Mouse (Mus musculus) hindbrain, embryonic 15.5 days (tissue): ENCODE data around the gene Clint1. TPM values are rescaled to one million over a fixed set of nuclear protein-coding genes. Genes with fewer than 3 reads are reported as not detected.

ENCODE experiments used
- ATAC-seq: fragments of 200-750 bp; cut with Nextera tagmentation; 2 replicates; pipeline ENCODE4 v1.8.0; 2017; ENCODE audit warnings: low read depth, moderate number of reproducible peaks, moderate TSS enrichment; ENCODE audit not compliant: low FRiP score
- H3K27ac ChIP-seq: fragments of 300-500 bp; sonication (generic); replicated peaks from 2 replicates; pipeline ENCODE4 v1.5.1; 2015; ENCODE audit warnings: mild to moderate bottlenecking, inconsistent platforms
- H3K27me3 ChIP-seq: fragments of 300-500 bp; sonication (generic); 2 replicates; pipeline ENCODE4 v1.6.1; 2015; ENCODE audit warnings: control low read depth, inconsistent platforms
- H3K36me3 ChIP-seq: fragments of 300-500 bp; sonication (generic); 2 replicates; pipeline ENCODE4 v1.6.1; 2015; ENCODE audit warnings: control low read depth, inconsistent platforms
- H3K4me1 ChIP-seq: fragments of 300-500 bp; sonication (generic); replicated peaks from 2 replicates; pipeline ENCODE4 v1.6.1; 2015; ENCODE audit warnings: control low read depth, inconsistent platforms
- H3K4me2 ChIP-seq: fragments of 300-500 bp; sonication (generic); 2 replicates; pipeline ENCODE4 v1.6.1; 2015; ENCODE audit warnings: moderate library complexity, mild to moderate bottlenecking, inconsistent platforms
- H3K4me3 ChIP-seq: fragments of 300-500 bp; sonication (generic); 2 replicates; pipeline ENCODE4 v1.5.1; 2015; ENCODE audit warnings: mild to moderate bottlenecking, inconsistent platforms
- H3K9ac ChIP-seq: fragments of 300-500 bp; sonication (generic); 2 replicates; pipeline ENCODE4 v1.6.1; 2015; ENCODE audit warnings: inconsistent platforms
- H3K9me3 ChIP-seq: fragments of 300-500 bp; sonication (generic); 2 replicates; pipeline ENCODE4 v1.6.1; 2016; ENCODE audit warnings: control low read depth, inconsistent platforms
- WGBS: fragments of 180-500 bp; shearing (Covaris S2); methylation state at CpG from one replicate; pipeline ENCODE4 v1.1.7; 2015; 5-methylcytosine and 5-hydroxymethylcytosine counted together
- microRNA-seq: library from miRNA; unstranded; fragments of <30 nt; microRNA quantifications from one replicate; pipeline ENCODE4, GENCODE M21; 2016
- polyA plus RNA-seq: library from polyadenylated mRNA; unstranded; fragments of >200 nt; fragmentation: Nextera tagmentation; extraction: Ambion mirVana; gene quantifications from 2 replicates; pipeline ENCODE4 v1.2.1, GENCODE M21; 2015

Gene Clint1
- polyA plus RNA-seq, 1 experiment from 2014 or later: 43.1 TPM

DNA sequence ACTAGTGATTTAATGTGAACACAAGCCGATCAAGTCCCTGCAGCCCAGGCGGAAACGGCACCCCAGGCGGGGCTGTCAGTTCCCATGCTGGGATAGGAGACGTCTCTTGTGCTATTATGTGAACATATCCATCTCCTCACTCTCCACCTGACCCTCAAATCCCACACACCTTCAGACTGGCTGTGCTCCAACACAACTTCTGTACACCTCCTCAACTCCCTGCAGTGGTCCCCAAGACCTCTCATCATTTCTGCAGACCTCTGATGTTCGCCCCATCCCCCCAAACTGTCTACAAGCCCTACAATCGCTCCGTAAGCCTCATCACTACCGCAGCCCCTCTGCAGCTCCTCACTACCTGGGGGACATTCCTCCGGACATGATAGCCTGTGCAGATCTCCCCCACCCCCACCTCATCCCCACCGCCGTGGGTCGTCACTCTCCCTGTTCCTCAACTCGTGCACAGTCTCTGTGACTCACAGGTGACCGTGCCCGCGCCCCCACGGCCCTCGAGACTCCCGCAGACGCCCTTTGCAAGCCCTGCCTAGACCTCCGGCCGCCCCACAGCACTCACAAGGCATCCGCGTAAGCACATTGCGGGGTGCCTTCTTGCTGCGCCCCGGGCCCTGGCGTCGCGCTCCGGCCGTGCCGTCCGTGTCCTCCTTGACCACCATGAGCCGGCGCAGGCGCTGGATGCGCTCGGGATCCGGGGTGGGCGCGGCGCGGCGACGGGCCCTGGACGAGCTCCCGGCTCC, 92.2 kb downstream of the Clint1 start:
- Histone ChIP-seq H3K9ac (peak overlapping the region; percentile 87), H3K4me2 (peak overlapping the region; percentile 72), H3K4me3 (peak overlapping the region; percentile 93), H3K9me3 (no peaks in the 10 kb centered on the region), H3K4me1 (peaks cover 23% of the 10 kb centered on the region), H3K27ac (peak overlapping the region; percentile 83), H3K36me3 (no peaks in the 10 kb centered on the region), H3K27me3 (no peaks in the 10 kb centered on the region)
- under 1% methylated on average over 38 of the region's 49 CpGs for WGBS
- ATAC-seq: peak; percentile 68

DNA sequence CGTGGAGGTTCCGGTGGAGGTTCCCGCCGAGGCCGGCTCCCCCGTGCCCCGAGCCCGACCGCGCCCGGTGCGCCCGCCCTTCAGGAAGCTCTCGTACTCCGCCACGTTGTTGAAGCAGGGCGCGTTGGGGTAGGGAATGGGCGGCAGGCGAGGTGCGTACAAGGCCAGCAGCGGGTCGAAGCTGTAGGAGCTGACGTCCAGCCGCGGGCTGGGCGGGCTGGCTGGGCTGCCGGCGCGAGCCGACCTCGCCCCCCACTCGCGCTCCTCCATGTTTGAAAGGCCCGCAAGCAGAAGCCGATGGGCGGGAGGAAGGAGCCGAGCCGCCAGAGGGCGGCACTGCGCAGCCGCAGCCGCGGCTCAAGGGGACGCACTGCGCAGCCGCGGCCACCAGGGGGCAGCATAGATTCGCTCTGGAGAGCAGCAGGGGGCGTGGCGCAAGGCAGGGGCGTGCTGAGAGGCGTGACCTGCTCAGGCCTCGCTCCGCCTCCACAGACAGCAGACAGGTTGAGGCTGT, 92.8 kb downstream of the Clint1 start, which contains the start of gene Lsm11:
Lsm11 (minus strand) TSS at position 293 of the 514 bp plus-strand sequence.
- WGBS: 0% methylated on average over 44 of the region's 55 CpGs
- peaks cover 5% of the 10 kb centered on the region for H3K36me3 ChIP-seq
- peak within 1 kb of the TSS; percentile 83 for H3K27ac ChIP-seq
- H3K9me3 ChIP-seq: no peaks in the 10 kb centered on the region
- H3K4me2 ChIP-seq: peak within 1 kb of the TSS; percentile 72
- H3K9ac ChIP-seq: peak within 1 kb of the TSS; percentile 87
- peak within 1 kb of the TSS; percentile 93 for H3K4me3 ChIP-seq
- peaks cover 23% of the 10 kb centered on the region for H3K4me1 ChIP-seq
- no peaks in the 10 kb centered on the region for H3K27me3 ChIP-seq
- ATAC-seq: peak; percentile 86

- no peak overlapping the region for H3K4me2 ChIP-seq
- WGBS: 81% methylated on average over 4 of the region's 4 CpGs
These were observed 94.9 kb downstream of the Clint1 start for GRCm38 (mm10) chr11:45946796-45947195.

GRCm38 (mm10) chr11:45947491-45947890, 95.6 kb downstream of the Clint1 start:
- peaks cover 19% of the 10 kb centered on the region for H3K36me3 ChIP-seq
- H3K9me3 ChIP-seq: no peaks in the 10 kb centered on the region
- H3K4me2 ChIP-seq: no peak overlapping the region
- no peak overlapping the region for H3K9ac ChIP-seq
- ATAC-seq: no peak
- WGBS: 89% methylated on average over 2 of the region's 2 CpGs
- H3K27ac ChIP-seq: no peak overlapping the region
- no peak overlapping the region for H3K4me3 ChIP-seq
- H3K4me1 ChIP-seq: peaks cover 14% of the 10 kb centered on the region
- H3K27me3 ChIP-seq: no peaks in the 10 kb centered on the region

More at GRCm38 (mm10) chr11:45946796-45947195, 94.9 kb downstream of the Clint1 start:
- no peak for ATAC-seq
- H3K27ac ChIP-seq: no peak overlapping the region
- H3K27me3 ChIP-seq: no peaks in the 10 kb centered on the region
- peaks cover 18% of the 10 kb centered on the region for H3K4me1 ChIP-seq
- H3K4me3 ChIP-seq: no peak overlapping the region
- H3K36me3 ChIP-seq: peaks cover 19% of the 10 kb centered on the region
- no peaks in the 10 kb centered on the region for H3K9me3 ChIP-seq
- H3K9ac ChIP-seq: no peak overlapping the region

- H3K4me3 ChIP-seq: peak within 1 kb of the TSS; percentile 67
- peaks cover 9% of the 10 kb centered on the region for H3K36me3 ChIP-seq
- peak within 1 kb of the TSS; percentile 83 for H3K27ac ChIP-seq
- H3K9ac ChIP-seq: peak within 1 kb of the TSS; percentile 53
- under 1% methylated on average over 32 of the region's 32 CpGs for WGBS
- no peaks in the 10 kb centered on the region for H3K9me3 ChIP-seq
- H3K4me1 ChIP-seq: peaks cover 7% of the 10 kb centered on the region
- ATAC-seq: peak; percentile 99
- peak within 1 kb of the TSS; percentile 62 for H3K4me2 ChIP-seq
- no peaks in the 10 kb centered on the region for H3K27me3 ChIP-seq
These were observed 103.3 kb downstream of the Clint1 start, which contains the start of gene Thg1l for GRCm38 (mm10) chr11:45955127-45955627. Gene Thg1l, minus strand, starts transcription at chr11:45955494.

DNA sequence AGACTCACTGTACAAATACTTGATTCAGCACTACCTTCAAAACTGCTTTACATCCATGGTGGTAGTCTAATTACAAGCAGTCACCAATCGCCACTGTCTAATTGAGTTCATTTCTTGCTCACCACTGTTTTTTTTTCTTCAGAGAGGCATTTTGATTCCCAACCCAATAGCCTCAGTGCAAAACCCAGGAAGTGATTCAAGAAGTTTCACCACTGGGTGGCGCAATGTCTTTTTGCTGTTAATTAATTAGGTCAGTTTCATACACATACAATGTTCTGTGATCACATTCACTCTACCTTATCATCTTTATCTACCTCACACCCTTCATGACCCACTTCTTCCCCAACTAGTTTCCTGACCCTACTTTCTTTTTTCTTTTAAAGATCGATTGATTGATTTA, 107.7 kb downstream of the Clint1 start:
- peaks cover 4% of the 10 kb centered on the region for H3K4me1 ChIP-seq
- no peaks in the 10 kb centered on the region for H3K36me3 ChIP-seq
- H3K27ac ChIP-seq: no peak overlapping the region
- no peaks in the 10 kb centered on the region for H3K9me3 ChIP-seq
- no peaks in the 10 kb centered on the region for H3K27me3 ChIP-seq
- no peak overlapping the region for H3K4me2 ChIP-seq
- no peak for ATAC-seq
- 79% methylated on average over 3 of the region's 3 CpGs for WGBS
- no peak overlapping the region for H3K4me3 ChIP-seq
- no peak overlapping the region for H3K9ac ChIP-seq

DNA sequence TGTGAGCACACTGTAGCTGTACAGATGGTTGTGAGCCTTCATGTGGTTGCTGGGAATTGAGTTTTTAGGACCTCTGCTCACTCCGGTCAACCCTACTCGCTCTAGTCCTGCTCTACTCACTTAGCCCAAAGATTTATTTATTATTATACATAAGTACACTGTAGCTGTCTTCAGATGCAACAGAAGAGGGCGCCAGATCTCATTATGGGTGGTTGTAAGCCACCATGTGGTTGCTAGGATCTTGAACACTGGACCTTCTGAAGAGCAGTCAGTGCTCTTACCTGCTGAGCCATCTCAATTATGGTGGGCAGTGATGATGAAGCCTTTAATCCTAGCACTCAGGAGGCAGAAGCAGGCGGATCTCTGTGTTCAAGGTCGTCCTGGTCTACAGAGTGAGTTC, 108.2 kb downstream of the Clint1 start:
- H3K4me3 ChIP-seq: no peak overlapping the region
- H3K4me2 ChIP-seq: no peak overlapping the region
- H3K36me3 ChIP-seq: no peaks in the 10 kb centered on the region
- H3K4me1 ChIP-seq: no peaks in the 10 kb centered on the region
- H3K9me3 ChIP-seq: no peaks in the 10 kb centered on the region
- no peaks in the 10 kb centered on the region for H3K27me3 ChIP-seq
- no peak overlapping the region for H3K9ac ChIP-seq
- H3K27ac ChIP-seq: no peak overlapping the region
- no peak for ATAC-seq
- 88% methylated on average over 5 of the region's 5 CpGs for WGBS

Small RNA genes lying within 50 kb of the gene (microRNA-seq; reads per million reads assigned to microRNA genes)
- not detected for gene Gm22751

Other genes starting within 250 kb of the Clint1 start
- gene Lsm11, start 92.9 kb downstream of the Clint1 start, polyA plus RNA-seq: 24.6 and 25.4 TPM in 2 replicates
- 9.1 and 10.0 TPM in 2 replicates for gene Thg1l, start 103.4 kb downstream of the Clint1 start, polyA plus RNA-seq
- gene Sox30, start 128.3 kb downstream of the Clint1 start, polyA plus RNA-seq: 0.13 and 0.16 TPM in 2 replicates
- 5.6 and 7.1 TPM in 2 replicates for gene Gm12166, start 200.3 kb downstream of the Clint1 start, polyA plus RNA-seq
- gene Adam19, start 203.9 kb downstream of the Clint1 start, polyA plus RNA-seq: 12.0 and 12.6 TPM in 2 replicates